Mouse (Mus musculus): ENCODE results near the gene Zscan2. TPM values are rescaled to one million over a fixed set of nuclear protein-coding genes. Genes with fewer than 3 reads are reported as not detected.

Zscan2 gene
- total RNA-seq, 2 experiments from 2014 or later, result 4.7 to 5.3 TPM

- DNase-seq (ENCODE audit: low spot score in 2 of 2), result no peak
Measured at GRCm38 (mm10) chr7:80882830-80883505, 22.2 kb downstream of the Zscan2 start.

- no peak for DNase-seq (ENCODE audit: low spot score in 2 of 2)
Measured at GRCm38 (mm10) chr7:80885666-80886065, 24.9 kb downstream of the Zscan2 start.

GRCm38 (mm10) chr7:80888595-80888994, 27.9 kb downstream of the Zscan2 start:
- DNase-seq (ENCODE audit: low spot score in 2 of 2), result no peak

- no peak for DNase-seq (ENCODE audit: low spot score in 2 of 2)
Measured at GRCm38 (mm10) chr7:80889021-80889511, 28.3 kb downstream of the Zscan2 start.

- peak in 1 of 2 experiments; percentile 24 for DNase-seq (ENCODE audit: low spot score in 2 of 2)
Measured at GRCm38 (mm10) chr7:80889841-80890241, 29.1 kb downstream of the Zscan2 start.

GRCm38 (mm10) chr7:80893086-80893752, 32.5 kb downstream of the Zscan2 start:
- DNase-seq (ENCODE audit: low spot score in 2 of 2), result no peak

- DNase-seq (ENCODE audit: low spot score in 2 of 2), result no peak
Measured at GRCm38 (mm10) chr7:80893753-80894129, 33.0 kb downstream of the Zscan2 start.

- no peak for DNase-seq (ENCODE audit: low spot score in 2 of 2)
Measured at GRCm38 (mm10) chr7:80894196-80894595, 33.5 kb downstream of the Zscan2 start.

GRCm38 (mm10) chr7:80894815-80895519, 34.2 kb downstream of the Zscan2 start:
- DNase-seq (ENCODE audit: low spot score in 2 of 2), result no peak

GRCm38 (mm10) chr7:80897134-80897533, 36.4 kb downstream of the Zscan2 start:
- DNase-seq (ENCODE audit: low spot score in 2 of 2), result no peak

- no peak for DNase-seq (ENCODE audit: low spot score in 2 of 2)
Measured at GRCm38 (mm10) chr7:80897721-80898120, 37.0 kb downstream of the Zscan2 start.

GRCm38 (mm10) chr7:80900944-80901501, 40.3 kb downstream of the Zscan2 start, which contains the start of gene Wdr73:
Wdr73 (minus strand) TSS chr7:80901269.
- peak; percentile 83 to 87 for DNase-seq (ENCODE audit: low spot score in 2 of 2)

- no peak for DNase-seq (ENCODE audit: low spot score in 2 of 2)
Measured at GRCm38 (mm10) chr7:80901541-80902274, 41.0 kb downstream of the Zscan2 start.

- DNase-seq (ENCODE audit: low spot score in 2 of 2), result no peak
Measured at GRCm38 (mm10) chr7:80903625-80904422, 43.1 kb downstream of the Zscan2 start.

GRCm38 (mm10) chr7:80904921-80905515, 44.3 kb downstream of the Zscan2 start, which contains the start of gene Nmb:
Nmb (minus strand) TSS chr7:80905076.
- peak; percentile 63 to 68 for DNase-seq (ENCODE audit: low spot score in 2 of 2)

- DNase-seq (ENCODE audit: low spot score in 2 of 2), result no peak
Measured at GRCm38 (mm10) chr7:80911053-80911452, 50.3 kb downstream of the Zscan2 start.

GRCm38 (mm10) chr7:80912496-80912895, 51.8 kb downstream of the Zscan2 start:
- DNase-seq (ENCODE audit: low spot score in 2 of 2), result no peak

- DNase-seq (ENCODE audit: low spot score in 2 of 2), result no peak
Measured at GRCm38 (mm10) chr7:80917916-80918465, 57.3 kb downstream of the Zscan2 start.

GRCm38 (mm10) chr7:80918982-80919646, 58.4 kb downstream of the Zscan2 start:
- DNase-seq (ENCODE audit: low spot score in 2 of 2), result no peak
